Mouse (Mus musculus): Measurements from ENCODE around the gene Gm10840.

DNA sequence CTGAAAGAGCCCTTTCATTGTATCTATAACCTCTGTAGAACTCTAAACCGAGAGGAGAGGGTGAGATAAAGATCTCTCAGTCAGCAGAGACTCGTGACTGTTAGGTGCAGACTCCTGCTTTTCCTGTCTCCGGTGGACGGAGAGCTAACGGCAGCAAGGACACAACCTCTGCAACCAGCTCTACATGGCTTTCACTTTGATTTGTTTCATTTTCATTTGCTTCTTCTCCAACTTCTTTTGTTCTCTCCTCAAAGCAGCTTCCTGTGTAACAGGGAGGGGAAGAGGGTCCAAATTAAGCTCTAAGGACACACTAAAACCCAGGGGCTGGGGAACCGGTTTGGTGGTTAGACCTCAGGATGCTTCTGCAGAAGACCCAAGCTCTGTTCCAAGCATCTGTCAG, 40.1 kb downstream of the Gm10840 start:
- no peak for TF ChIP-seq POLR2A (IDR thresholded peaks at IDR 0.05; ENCODE audit: insufficient read depth, low read length)
- TF ChIP-seq CTCF (IDR thresholded peaks at IDR 0.05; ENCODE audit: low read depth, low read length): no peak
- TF ChIP-seq EP300 (IDR thresholded peaks at IDR 0.05; ENCODE audit: insufficient read depth, low read depth, low read length): no peak

All from ES-Bruce4 (cell line).